Mouse (Mus musculus): ENCODE measurements around the gene Sipa1l1.
A peak's percentile ranks its signal among the peaks of the same experiment; 100 is the strongest.
"Not testable (repeated sequence)": the region's sequence is repeated elsewhere in the genome, so short reads cannot be mapped to it uniquely, and the experiment has no call there.

The Sipa1l1 gene

GRCm38 (mm10) chr12:82478256-82478655 lies 309.1 kb downstream of the Sipa1l1 start:
- no peak for DNase-seq (ENCODE audit: low spot score)

GRCm38 (mm10) chr12:82479393-82479792 lies 310.3 kb downstream of the Sipa1l1 start:
- no peak for DNase-seq (ENCODE audit: low spot score)

- DNase-seq (ENCODE audit: low spot score), result not testable (repeated sequence)
Observed at GRCm38 (mm10) chr12:82480425-82480824, 311.3 kb downstream of the Sipa1l1 start.

- DNase-seq (ENCODE audit: low spot score), result no peak
Observed at GRCm38 (mm10) chr12:82485466-82485865, 316.3 kb downstream of the Sipa1l1 start.

GRCm38 (mm10) chr12:82486829-82487560 lies 317.9 kb downstream of the Sipa1l1 start:
- no peak for DNase-seq (ENCODE audit: low spot score)

GRCm38 (mm10) chr12:82489093-82489492 lies 320.0 kb downstream of the Sipa1l1 start:
- DNase-seq (ENCODE audit: low spot score), result peak; percentile 39

GRCm38 (mm10) chr12:82489621-82490020 lies 320.5 kb downstream of the Sipa1l1 start:
- no peak for DNase-seq (ENCODE audit: low spot score)

- no peak for DNase-seq (ENCODE audit: low spot score)
Observed at GRCm38 (mm10) chr12:82492456-82492855, 323.3 kb downstream of the Sipa1l1 start.

GRCm38 (mm10) chr12:82493260-82493659 lies 324.1 kb downstream of the Sipa1l1 start:
- not testable (repeated sequence) for DNase-seq (ENCODE audit: low spot score)

GRCm38 (mm10) chr12:82495936-82496335 lies 326.8 kb downstream of the Sipa1l1 start:
- DNase-seq (ENCODE audit: low spot score), result no peak

- DNase-seq (ENCODE audit: low spot score), result no peak
Observed at GRCm38 (mm10) chr12:82497866-82498631, 328.9 kb downstream of the Sipa1l1 start.

- no peak for DNase-seq (ENCODE audit: low spot score)
Observed at GRCm38 (mm10) chr12:82498701-82499100, 329.6 kb downstream of the Sipa1l1 start.

GRCm38 (mm10) chr12:82499731-82500130 lies 330.6 kb downstream of the Sipa1l1 start:
- DNase-seq (ENCODE audit: low spot score), result no peak

Measured in c-Kit-positive CD71-positive TER-119-positive erythroid progenitor cells, embryonic 14.5 days (primary cell).